Mouse (Mus musculus): ENCODE measurements around the gene Dnttip2. TPM values are rescaled to one million over a fixed set of nuclear protein-coding genes. Genes with fewer than 3 reads are reported as not detected.
"Not testable (repeated sequence)": the region's sequence is repeated elsewhere in the genome, so short reads cannot be mapped to it uniquely, and the experiment has no call there.

Dnttip2 gene
- polyA plus RNA-seq, 1 experiment = not detected

GRCm38 (mm10) chr3:122246406-122246805 lies 27.8 kb upstream of the Dnttip2 start:
- WGBS = 25% methylated on average over 6 of the region's 6 CpGs
- no peak overlapping the region for H3K27ac ChIP-seq (ENCODE audit: insufficient read depth, low read depth, low read length)
- TF ChIP-seq CTCF (IDR thresholded peaks at IDR 0.05; ENCODE audit: insufficient read depth, low read depth, low read length) (no peak), POLR2A (IDR thresholded peaks at IDR 0.05; ENCODE audit: insufficient read depth, low read depth, low read length) (no peak)
- H3K4me3 ChIP-seq (ENCODE audit: insufficient read depth, low read depth, low read length) = peak overlapping the region; percentile 75
- H3K4me1 ChIP-seq (ENCODE audit: control insufficient read depth, insufficient read depth, low read length) = peaks cover 8% of the 10 kb centered on the region; the same call in 1 of the 2 replicates

- Histone ChIP-seq H3K4me3 (ENCODE audit: insufficient read depth, low read depth, low read length) (peak overlapping the region; percentile 21), H3K4me1 (ENCODE audit: control insufficient read depth, insufficient read depth, low read length) (peaks cover 8% of the 10 kb centered on the region; the same call in 1 of the 2 replicates), H3K27ac (ENCODE audit: insufficient read depth, low read depth, low read length) (no peak overlapping the region)
- TF ChIP-seq POLR2A (IDR thresholded peaks at IDR 0.05; ENCODE audit: insufficient read depth, low read depth, low read length) (no peak), CTCF (IDR thresholded peaks at IDR 0.05; ENCODE audit: insufficient read depth, low read depth, low read length) (no peak)
- WGBS = 54% methylated on average over 12 of the region's 12 CpGs
Measured at GRCm38 (mm10) chr3:122246986-122247767, 27.0 kb upstream of the Dnttip2 start.

- 88% methylated on average over 2 of the region's 2 CpGs for WGBS
- Histone ChIP-seq H3K4me1 (ENCODE audit: control insufficient read depth, insufficient read depth, low read length) (peaks cover 10% of the 10 kb centered on the region; the same call in 1 of the 2 replicates), H3K4me3 (ENCODE audit: insufficient read depth, low read depth, low read length) (no peak overlapping the region), H3K27ac (ENCODE audit: insufficient read depth, low read depth, low read length) (no peak overlapping the region)
- TF ChIP-seq POLR2A (IDR thresholded peaks at IDR 0.05; ENCODE audit: insufficient read depth, low read depth, low read length) (no peak), CTCF (IDR thresholded peaks at IDR 0.05; ENCODE audit: insufficient read depth, low read depth, low read length) (no peak)
Measured at GRCm38 (mm10) chr3:122247768-122248100, 26.5 kb upstream of the Dnttip2 start.

- Histone ChIP-seq H3K4me1 (ENCODE audit: control insufficient read depth, insufficient read depth, low read length) (peaks cover 4% of the 10 kb centered on the region; the same call in 1 of the 2 replicates), H3K27ac (ENCODE audit: insufficient read depth, low read depth, low read length) (no peak overlapping the region), H3K4me3 (ENCODE audit: insufficient read depth, low read depth, low read length) (no peak overlapping the region)
- whole genome bisulfite sequencing = 52% methylated on average over 3 of the region's 3 CpGs
- no peak for TF ChIP-seq POLR2A (IDR thresholded peaks at IDR 0.05; ENCODE audit: insufficient read depth, low read depth, low read length)
- no peak for TF ChIP-seq CTCF (IDR thresholded peaks at IDR 0.05; ENCODE audit: insufficient read depth, low read depth, low read length)
Measured at GRCm38 (mm10) chr3:122252466-122253253, 21.5 kb upstream of the Dnttip2 start.

- not testable (repeated sequence) for H3K27ac ChIP-seq (ENCODE audit: insufficient read depth, low read depth, low read length); H3K4me3 ChIP-seq (ENCODE audit: insufficient read depth, low read depth, low read length); H3K4me1 ChIP-seq (ENCODE audit: control insufficient read depth, insufficient read depth, low read length)
- WGBS = 93% methylated on average over 7 of the region's 7 CpGs
Measured at GRCm38 (mm10) chr3:122254050-122254449, 20.1 kb upstream of the Dnttip2 start.

- TF ChIP-seq POLR2A (IDR thresholded peaks at IDR 0.05; ENCODE audit: insufficient read depth, low read depth, low read length) (no peak), CTCF (IDR thresholded peaks at IDR 0.05; ENCODE audit: insufficient read depth, low read depth, low read length) (no peak)
- WGBS = 77% methylated on average over 5 of the region's 5 CpGs
- Histone ChIP-seq H3K4me3 (ENCODE audit: insufficient read depth, low read depth, low read length) (no peak overlapping the region), H3K4me1 (ENCODE audit: control insufficient read depth, insufficient read depth, low read length) (peaks cover under 1% of the 10 kb centered on the region; the same call in 1 of the 2 replicates), H3K27ac (ENCODE audit: insufficient read depth, low read depth, low read length) (no peak overlapping the region)
Measured at GRCm38 (mm10) chr3:122269986-122270385, 4.2 kb upstream of the Dnttip2 start.

GRCm38 (mm10) chr3:122272565-122272964 lies 1.6 kb upstream of the Dnttip2 start:
- 65% methylated on average over 1 of the region's 1 CpGs for WGBS
- H3K27ac ChIP-seq (ENCODE audit: insufficient read depth, low read depth, low read length); H3K4me3 ChIP-seq (ENCODE audit: insufficient read depth, low read depth, low read length): not testable (repeated sequence)
- H3K4me1 ChIP-seq (ENCODE audit: control insufficient read depth, insufficient read depth, low read length) = peaks cover 13% of the 10 kb centered on the region

GRCm38 (mm10) chr3:122273407-122274240 lies 564 bp upstream of the Dnttip2 start:
- WGBS = 7% methylated on average over 20 of the region's 20 CpGs
- H3K4me3 ChIP-seq (ENCODE audit: insufficient read depth, low read depth, low read length) = peak overlapping the region; percentile 98
- 0 out of 2 replicates have a peak overlapping the region, but pooled peaks have one; percentile 58 for H3K27ac ChIP-seq (ENCODE audit: insufficient read depth, low read depth, low read length)
- TF ChIP-seq POLR2A (IDR thresholded peaks at IDR 0.05; ENCODE audit: insufficient read depth, low read depth, low read length) (no peak), CTCF (IDR thresholded peaks at IDR 0.05; ENCODE audit: insufficient read depth, low read depth, low read length) (no peak)
- H3K4me1 ChIP-seq (ENCODE audit: control insufficient read depth, insufficient read depth, low read length) = peaks cover 16% of the 10 kb centered on the region

- Histone ChIP-seq H3K4me3 (ENCODE audit: insufficient read depth, low read depth, low read length) (no peak overlapping the region), H3K27ac (ENCODE audit: insufficient read depth, low read depth, low read length) (no peak overlapping the region), H3K4me1 (ENCODE audit: control insufficient read depth, insufficient read depth, low read length) (peaks cover 16% of the 10 kb centered on the region)
- TF ChIP-seq POLR2A (IDR thresholded peaks at IDR 0.05; ENCODE audit: insufficient read depth, low read depth, low read length) (no peak), CTCF (IDR thresholded peaks at IDR 0.05; ENCODE audit: insufficient read depth, low read depth, low read length) (no peak)
- 57% methylated on average over 10 of the region's 10 CpGs for WGBS
Measured at GRCm38 (mm10) chr3:122275111-122275510, 923 bp downstream of the Dnttip2 start.
